Mouse (Mus musculus) G1E-ER4 (cell line): ENCODE results near the gene Ube2t. TPM values are rescaled to one million over a fixed set of nuclear protein-coding genes. Genes with fewer than 3 reads are reported as not detected.

Source experiments
- GATA1 ChIP-seq: IDR thresholded peaks from one replicate; pipeline ENCODE4 v1.8.0; 2012; ENCODE audit warnings: low read length, inconsistent platforms
- polyA plus RNA-seq: library from polyadenylated mRNA; stranded (reverse); fragments of >175 nt; gene quantifications from 2 replicates; pipeline ENCODE4 v1.2.3, GENCODE M21; 2012

Gene Ube2t
- polyA plus RNA-seq, 1 experiment: 18.9 TPM

GRCm38 (mm10) chr1:135016907-135017655, 54.7 kb downstream of the Ube2t start:
- no peak for TF ChIP-seq GATA1

GRCm38 (mm10) chr1:135017656-135018015, 55.3 kb downstream of the Ube2t start:
- TF ChIP-seq GATA1: no peak

GRCm38 (mm10) chr1:135019087-135019774, 56.9 kb downstream of the Ube2t start:
- no peak for TF ChIP-seq GATA1

GRCm38 (mm10) chr1:135019775-135020167, 57.4 kb downstream of the Ube2t start:
- TF ChIP-seq GATA1: no peak

GRCm38 (mm10) chr1:135020281-135020940, 58.0 kb downstream of the Ube2t start:
- no peak for TF ChIP-seq GATA1

- TF ChIP-seq GATA1: no peak
These were observed 58.6 kb downstream of the Ube2t start for GRCm38 (mm10) chr1:135020970-135021369.

- TF ChIP-seq GATA1: no peak
These were observed 59.6 kb downstream of the Ube2t start for GRCm38 (mm10) chr1:135021936-135022335.

- TF ChIP-seq GATA1: no peak
These were observed 61.2 kb downstream of the Ube2t start for GRCm38 (mm10) chr1:135023583-135023982.

Other genes with a start within 250 kb of the Ube2t start
- 2.3 and 2.7 TPM in 2 replicates for gene Ppp1r12b, start 6.6 kb upstream of the Ube2t start, polyA plus RNA-seq
- gene Lgr6, start 142.7 kb downstream of the Ube2t start, polyA plus RNA-seq: 0.16 and 0.17 TPM in 2 replicates
- gene Ptpn7, start 170.1 kb downstream of the Ube2t start, polyA plus RNA-seq: 323 and 358 TPM in 2 replicates
- gene Arl8a, start 184.3 kb downstream of the Ube2t start, polyA plus RNA-seq: 71.9 and 78.5 TPM in 2 replicates
- gene Gpr37l1, start 205.1 kb downstream of the Ube2t start, polyA plus RNA-seq: not detected in 2 replicates